Mouse (Mus musculus): Measurements from ENCODE around the gene Il17d. TPM values are rescaled to one million over a fixed set of nuclear protein-coding genes. Genes with fewer than 3 reads are reported as not detected.

The Il17d gene
- total and polyA plus RNA-seq, 2 experiments from 2014 or later = 8.5 to 38.8 TPM

GRCm38 (mm10) chr14:57534346-57534745 is 9.8 kb downstream of the Il17d start:
- no peak overlapping the region for H3K4me2 ChIP-seq (ENCODE audit: low read depth)
- H3K9ac ChIP-seq = no peak overlapping the region; the same call in 1 of the 2 replicates
- ATAC-seq = no peak
- H3K36me3 ChIP-seq (ENCODE audit: insufficient read depth) = peaks cover 5% of the 10 kb centered on the region
- H3K4me1 ChIP-seq (ENCODE audit: insufficient read depth) = peaks cover 33% of the 10 kb centered on the region
- H3K9me3 ChIP-seq (ENCODE audit: low read length) = no peaks in the 10 kb centered on the region
- peak overlapping the region; percentile 50 for H3K27ac ChIP-seq (ENCODE audit: low read depth, low read length)
- H3K4me3 ChIP-seq (ENCODE audit: low read depth, low read length) = no peak overlapping the region
- TF ChIP-seq CTCF (IDR thresholded peaks at IDR 0.05; ENCODE audit: low read depth) = no peak
- no peak for DNase-seq
- 14% methylated on average over 5 of the region's 5 CpGs for WGBS
- H3K27me3 ChIP-seq (ENCODE audit: insufficient read depth, low read length) = no peaks in the 10 kb centered on the region

- peak; percentile 30; the same call in 1 of the 2 replicates for ATAC-seq
- 0 out of 2 replicates have a peak overlapping the region, but pooled peaks have one; percentile 19 for H3K4me2 ChIP-seq (ENCODE audit: low read depth)
- H3K9ac ChIP-seq = no peak overlapping the region
- peaks cover 5% of the 10 kb centered on the region for H3K36me3 ChIP-seq (ENCODE audit: insufficient read depth)
- H3K9me3 ChIP-seq (ENCODE audit: low read length) = no peaks in the 10 kb centered on the region
- H3K4me1 ChIP-seq (ENCODE audit: insufficient read depth) = peaks cover 30% of the 10 kb centered on the region
- H3K4me3 ChIP-seq (ENCODE audit: low read depth, low read length) = no peak overlapping the region
- no peak for TF ChIP-seq CTCF (IDR thresholded peaks at IDR 0.05; ENCODE audit: low read depth)
- peak overlapping the region; percentile 50 for H3K27ac ChIP-seq (ENCODE audit: low read depth, low read length)
- no peaks in the 10 kb centered on the region for H3K27me3 ChIP-seq (ENCODE audit: insufficient read depth, low read length)
- WGBS = 14% methylated on average over 8 of the region's 8 CpGs
- DNase-seq = peak; percentile 66
Observed at GRCm38 (mm10) chr14:57534961-57535360, 10.4 kb downstream of the Il17d start.

DNA sequence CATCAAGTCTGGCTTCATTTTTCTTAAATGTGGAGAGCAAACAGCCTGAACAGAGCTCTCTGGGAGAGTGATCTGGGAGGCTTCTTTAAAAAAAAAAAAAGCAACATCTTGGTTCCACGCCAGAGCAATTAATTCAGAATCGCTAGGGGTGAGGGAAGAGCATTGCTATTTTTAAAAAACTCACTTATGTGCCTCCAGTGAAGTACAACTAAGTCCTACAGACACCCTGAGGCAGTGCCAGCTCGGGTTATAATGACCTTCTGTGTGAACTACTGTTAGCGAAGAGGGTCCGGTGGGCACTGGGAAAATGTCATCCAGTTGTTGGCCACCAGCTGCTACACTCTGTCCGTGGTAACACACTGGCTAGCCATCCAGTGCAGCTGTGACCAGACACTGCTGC is 11.1 kb downstream of the Il17d start:
- Histone ChIP-seq H3K4me1 (ENCODE audit: insufficient read depth) (peaks cover 30% of the 10 kb centered on the region), H3K27ac (ENCODE audit: low read depth, low read length) (0 out of 2 replicates have a peak overlapping the region, but pooled peaks have one; percentile 10), H3K9me3 (ENCODE audit: low read length) (no peaks in the 10 kb centered on the region), H3K9ac (no peak overlapping the region), H3K36me3 (ENCODE audit: insufficient read depth) (peaks cover 5% of the 10 kb centered on the region), H3K4me3 (ENCODE audit: low read depth, low read length) (no peak overlapping the region), H3K4me2 (ENCODE audit: low read depth) (no peak overlapping the region), H3K27me3 (ENCODE audit: insufficient read depth, low read length) (no peaks in the 10 kb centered on the region)
- WGBS = 24% methylated on average over 6 of the region's 6 CpGs
- peak; percentile 51 for ATAC-seq
- TF ChIP-seq CTCF (IDR thresholded peaks at IDR 0.05; ENCODE audit: low read depth) = no peak
- DNase-seq = peak; percentile 68

- Histone ChIP-seq H3K4me1 (ENCODE audit: insufficient read depth) (peaks cover 30% of the 10 kb centered on the region), H3K27ac (ENCODE audit: low read depth, low read length) (no peak overlapping the region), H3K27me3 (ENCODE audit: insufficient read depth, low read length) (no peaks in the 10 kb centered on the region), H3K4me2 (ENCODE audit: low read depth) (no peak overlapping the region), H3K9me3 (ENCODE audit: low read length) (no peaks in the 10 kb centered on the region), H3K9ac (no peak overlapping the region), H3K4me3 (ENCODE audit: low read depth, low read length) (no peak overlapping the region), H3K36me3 (ENCODE audit: insufficient read depth) (peaks cover 5% of the 10 kb centered on the region)
- TF ChIP-seq CTCF (IDR thresholded peaks at IDR 0.05; ENCODE audit: low read depth) = no peak
- ATAC-seq (no peak), DNase-seq (no peak)
- 34% methylated on average over 9 of the region's 9 CpGs for WGBS
Observed at GRCm38 (mm10) chr14:57536820-57537219, 12.2 kb downstream of the Il17d start.

DNA sequence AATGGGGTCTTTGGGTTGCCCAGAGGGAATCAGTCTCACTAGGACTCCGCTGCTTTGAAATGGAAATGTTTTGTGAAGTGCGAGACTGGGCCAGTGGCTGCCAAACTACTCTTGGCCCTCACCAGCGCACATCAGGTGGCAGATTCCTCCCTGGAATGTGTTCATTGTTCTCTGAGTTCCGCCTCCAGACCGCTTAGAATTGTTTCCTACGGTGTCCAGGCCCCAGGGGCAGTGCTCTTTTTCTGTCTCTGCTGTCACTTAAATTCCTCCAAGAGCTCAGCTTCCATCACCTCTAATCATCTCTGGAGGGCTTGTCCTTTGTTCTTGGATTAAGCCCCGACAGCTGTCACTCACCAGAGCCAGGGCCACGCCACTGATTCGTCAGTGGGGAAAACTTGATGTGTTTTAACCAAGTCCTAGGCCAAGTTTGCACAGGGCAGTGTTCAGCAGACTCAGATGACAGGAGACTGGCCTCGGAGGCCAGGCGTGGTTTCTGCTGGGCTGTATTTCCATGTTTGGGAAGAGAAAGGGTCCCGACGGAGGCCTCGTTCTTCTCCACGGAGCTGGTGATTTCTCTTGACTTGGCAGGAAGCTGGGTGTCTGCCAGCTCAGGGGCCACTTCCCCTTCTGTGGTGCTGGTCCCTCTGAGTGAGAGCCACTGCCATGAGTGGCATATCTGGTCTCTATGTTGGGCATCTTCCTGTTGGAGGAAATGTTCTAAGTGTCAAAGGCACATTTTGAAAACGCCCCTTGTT is 12.9 kb downstream of the Il17d start:
- Histone ChIP-seq H3K36me3 (ENCODE audit: insufficient read depth) (peaks cover 7% of the 10 kb centered on the region), H3K9me3 (ENCODE audit: low read length) (no peaks in the 10 kb centered on the region), H3K27me3 (ENCODE audit: insufficient read depth, low read length) (no peaks in the 10 kb centered on the region), H3K27ac (ENCODE audit: low read depth, low read length) (peak overlapping the region; percentile 9; the same call in 1 of the 2 replicates), H3K4me2 (ENCODE audit: low read depth) (no peak overlapping the region), H3K9ac (no peak overlapping the region), H3K4me3 (ENCODE audit: low read depth, low read length) (no peak overlapping the region), H3K4me1 (ENCODE audit: insufficient read depth) (peaks cover 30% of the 10 kb centered on the region)
- peak; percentile 16 for ATAC-seq
- TF ChIP-seq CTCF (IDR thresholded peaks at IDR 0.05; ENCODE audit: low read depth) = no peak
- DNase-seq = peak; percentile 21
- WGBS = 12% methylated on average over 16 of the region's 16 CpGs

GRCm38 (mm10) chr14:57540683-57541082 is 16.1 kb downstream of the Il17d start:
- no peak for TF ChIP-seq CTCF (IDR thresholded peaks at IDR 0.05; ENCODE audit: low read depth)
- ATAC-seq = no peak
- no peak overlapping the region for H3K4me3 ChIP-seq (ENCODE audit: low read depth, low read length)
- H3K27ac ChIP-seq (ENCODE audit: low read depth, low read length) = no peak overlapping the region
- H3K9me3 ChIP-seq (ENCODE audit: low read length) = no peaks in the 10 kb centered on the region
- H3K9ac ChIP-seq = no peak overlapping the region
- H3K36me3 ChIP-seq (ENCODE audit: insufficient read depth) = peaks cover 15% of the 10 kb centered on the region
- H3K27me3 ChIP-seq (ENCODE audit: insufficient read depth, low read length) = no peaks in the 10 kb centered on the region
- WGBS = 78% methylated on average over 11 of the region's 11 CpGs
- DNase-seq = no peak
- 0 out of 2 replicates have a peak, but pooled peaks cover 13% of the 10 kb centered on the region for H3K4me1 ChIP-seq (ENCODE audit: insufficient read depth)
- no peak overlapping the region for H3K4me2 ChIP-seq (ENCODE audit: low read depth)

DNA sequence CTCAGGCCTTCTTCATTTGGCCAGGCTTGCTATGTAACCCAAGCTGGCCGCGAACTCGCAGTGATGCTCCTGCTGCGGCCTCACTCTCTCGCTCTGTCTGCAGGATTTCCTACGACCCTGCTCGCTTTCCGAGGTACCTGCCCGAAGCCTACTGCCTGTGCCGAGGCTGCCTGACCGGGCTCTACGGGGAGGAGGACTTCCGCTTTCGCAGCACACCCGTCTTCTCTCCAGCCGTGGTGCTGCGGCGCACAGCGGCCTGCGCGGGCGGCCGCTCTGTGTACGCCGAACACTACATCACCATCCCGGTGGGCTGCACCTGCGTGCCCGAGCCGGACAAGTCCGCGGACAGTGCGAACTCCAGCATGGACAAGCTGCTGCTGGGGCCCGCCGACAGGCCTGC is 17.7 kb downstream of the Il17d start:
- no peak for ATAC-seq
- H3K27me3 ChIP-seq (ENCODE audit: insufficient read depth, low read length) = no peaks in the 10 kb centered on the region

More for the DNA sequence above, 17.7 kb downstream of the Il17d start:
- WGBS = 46% methylated on average over 34 of the region's 34 CpGs
- H3K4me1 ChIP-seq (ENCODE audit: insufficient read depth) = 0 out of 2 replicates have a peak, but pooled peaks cover 7% of the 10 kb centered on the region
- H3K27ac ChIP-seq (ENCODE audit: low read depth, low read length) = no peak overlapping the region
- no peaks in the 10 kb centered on the region for H3K9me3 ChIP-seq (ENCODE audit: low read length)
- DNase-seq = no peak
- H3K4me3 ChIP-seq (ENCODE audit: low read depth, low read length) = no peak overlapping the region
- H3K36me3 ChIP-seq (ENCODE audit: insufficient read depth) = peaks cover 15% of the 10 kb centered on the region
- TF ChIP-seq CTCF (IDR thresholded peaks at IDR 0.05; ENCODE audit: low read depth) = no peak
- H3K9ac ChIP-seq = no peak overlapping the region
- H3K4me2 ChIP-seq (ENCODE audit: low read depth) = no peak overlapping the region
